Mouse (Mus musculus) gastrocnemius, postnatal 36 days (tissue): ENCODE data around the gene Trappc2l. TPM values are rescaled to one million over a fixed set of nuclear protein-coding genes. Genes with fewer than 3 reads are reported as not detected.
A peak's percentile ranks its signal among the peaks of the same experiment; 100 is the strongest.
"Not testable (repeated sequence)": the region's sequence is repeated elsewhere in the genome, so short reads cannot be mapped to it uniquely, and the experiment has no call there.

Experiments
- DNase-seq, 2 experiments: peaks; one replicate each; pipeline ENCODE4 v3.0.0; 2022
- intact Hi-C: fragments of 180-260 bp; cut with DNase I; formaldehyde crosslinking; loops from one replicate; pipeline ENCODE4 v1.15.1; 2025
- long read RNA-seq, 2 experiments: library from polyadenylated mRNA; stranded (forward); transcript quantifications; one replicate each; pipeline ENCODE4 v2.0.0; 2021
- total RNA-seq, 2 experiments: library from RNA; stranded (reverse); gene quantifications; 2 replicates each; pipeline ENCODE4 v1.2.3; 2021

The Trappc2l gene
- 10 to 100 TPM; 38.2 to 40.6 TPM for total RNA-seq
- long read RNA-seq, experiment 1, transcript Trappc2l-201 (5 exons, 1,659 nt), result major isoform, 102 of 117 reads
- long read RNA-seq, experiment 1, partial matches to known transcripts, result 13 of 117 reads
- long read RNA-seq, experiment 1, other reads (novel, unspliced or antisense), result 2 of 117 reads
- long read RNA-seq, experiment 2, transcript Trappc2l-201 (5 exons, 1,659 nt), result major isoform, 116 of 126 reads
- long read RNA-seq, experiment 2, partial matches to known transcripts, result 8 of 126 reads
- long read RNA-seq, experiment 2, other reads (novel, unspliced or antisense), result 2 of 126 reads

GRCm38 (mm10) chr8:122611295-122612133, at the start of gene Trappc2l, which contains the start of gene Galns:
Trappc2l (plus strand) TSS chr8:122611640.
Galns (minus strand) TSS chr8:122611463.
- DNase-seq, result peak; percentile 92 to 94
- intact Hi-C loops, result no loop called here

DNA sequence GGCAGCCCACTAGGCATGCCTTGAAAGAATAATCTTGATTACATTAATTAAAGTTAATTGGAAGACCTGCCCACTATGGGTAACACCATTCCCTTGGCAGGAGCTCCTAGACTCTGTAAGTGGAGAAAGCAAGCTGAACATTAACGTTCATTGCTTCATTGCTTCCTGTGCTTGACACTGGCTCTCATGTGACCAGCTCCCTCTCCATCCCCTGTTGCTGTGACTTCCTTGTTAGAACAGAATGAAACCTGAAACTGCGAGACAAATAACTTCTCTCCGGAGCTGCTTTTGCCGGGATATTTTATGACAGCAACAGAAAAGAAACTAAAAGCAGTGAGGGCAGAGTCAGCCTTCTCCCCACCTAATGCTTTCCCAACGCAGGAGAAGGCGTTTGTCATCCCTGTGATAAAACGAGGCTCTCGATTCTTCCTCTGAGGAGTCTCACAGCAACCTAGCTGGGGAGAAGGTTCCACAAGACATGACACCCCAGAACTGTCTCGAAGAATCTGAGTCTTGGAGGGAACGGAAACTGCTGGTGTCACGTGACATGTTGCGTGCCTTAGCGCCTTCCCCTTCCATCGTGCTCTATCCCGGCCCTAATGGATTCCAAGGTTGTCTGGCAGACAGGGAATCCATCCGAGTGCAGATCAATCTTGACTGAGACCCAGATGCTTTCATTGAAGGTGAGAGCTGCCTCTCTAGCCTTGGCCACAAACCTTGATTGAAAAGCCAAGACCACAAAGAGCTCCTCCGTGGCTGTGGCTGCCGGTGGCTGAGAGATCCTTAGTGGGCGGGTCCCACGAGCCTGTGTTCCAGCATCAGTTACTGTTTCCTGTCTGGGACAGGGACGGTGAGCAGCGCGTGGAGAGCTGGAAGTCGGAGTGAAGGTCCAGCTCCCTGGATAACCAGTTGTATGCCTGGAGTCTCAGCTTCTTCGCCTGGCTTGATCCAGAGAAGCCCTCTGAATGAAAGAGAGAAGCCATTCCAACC, 46.8 kb upstream of the Trappc2l start:
- DNase-seq, result no peak
- intact Hi-C loops, result no loop called here

- intact Hi-C loops, result no loop called here
- DNase-seq, result no peak
Measured at GRCm38 (mm10) chr8:122566766-122567165, 44.7 kb upstream of the Trappc2l start.

DNA sequence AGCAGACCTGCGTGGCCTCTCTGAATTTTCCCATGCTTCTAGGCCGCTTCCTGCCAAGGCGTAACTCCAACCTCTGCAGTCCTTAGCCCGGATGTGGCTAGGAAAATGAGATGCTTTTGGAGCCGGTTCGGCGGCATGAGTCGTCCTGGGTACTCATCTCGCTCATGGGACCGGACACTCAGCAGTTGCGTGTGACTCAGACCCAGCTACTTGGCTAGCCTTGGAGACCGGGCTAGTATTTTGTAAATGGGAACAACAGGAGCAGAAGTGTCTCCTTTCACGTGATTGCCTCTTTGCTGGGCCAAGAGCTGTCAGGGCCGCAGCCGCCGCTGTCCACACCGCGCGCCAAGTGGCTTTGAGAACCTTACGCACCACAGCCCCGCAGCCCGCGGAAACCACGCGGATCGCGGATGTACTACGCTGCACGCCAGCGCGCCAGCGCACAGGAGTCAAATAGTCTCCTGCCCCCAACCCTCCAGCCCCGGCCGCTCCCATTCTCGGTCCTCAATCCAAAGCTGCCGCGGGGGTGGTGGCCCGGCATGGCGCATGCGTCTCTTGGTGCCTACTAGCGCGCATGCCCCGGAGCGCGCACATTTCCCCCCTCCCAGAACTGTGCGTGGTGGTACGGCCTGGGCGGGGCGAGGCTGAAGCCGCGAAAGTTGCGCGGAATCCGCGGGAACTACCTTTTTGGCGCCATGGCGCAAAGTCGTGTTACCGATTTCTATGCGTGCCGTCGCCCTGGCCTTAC, 43.9 kb upstream of the Trappc2l start, which contains the start of gene Cdt1:
Gene Cdt1 (plus strand): TSS at position 655 of the 748 bp plus-strand sequence.
- intact Hi-C loops, result no loop called here
- peak; percentile 91 to 94 for DNase-seq

- intact Hi-C loops, result no loop called here
Measured at GRCm38 (mm10) chr8:122568109-122568504, 43.3 kb upstream of the Trappc2l start.

GRCm38 (mm10) chr8:122568881-122569309, 42.5 kb upstream of the Trappc2l start:
- intact Hi-C loops, result no loop called here

More at GRCm38 (mm10) chr8:122568109-122568504, 43.3 kb upstream of the Trappc2l start:
- DNase-seq, result no peak

DNA sequence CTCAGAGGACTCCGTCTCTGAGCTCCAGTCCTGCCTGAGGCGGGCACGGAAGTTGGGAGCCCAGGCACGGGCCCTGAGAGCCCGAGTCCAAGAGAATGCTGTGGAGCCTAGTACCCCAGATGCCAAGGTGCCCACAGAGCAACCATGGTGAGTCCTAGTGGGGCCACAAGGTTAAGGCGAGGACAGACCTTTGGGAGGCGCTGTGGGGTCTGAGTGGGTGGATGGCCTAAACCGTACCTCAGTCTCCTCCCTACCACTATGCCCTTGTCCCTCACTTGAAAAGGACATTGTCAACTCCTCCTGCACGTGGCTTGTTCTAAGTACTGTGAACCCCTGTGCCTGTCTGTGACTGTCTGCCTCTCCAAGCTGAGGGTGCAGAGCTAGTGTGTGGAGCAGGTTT, 42.1 kb upstream of the Trappc2l start:
- DNase-seq, result no peak
- intact Hi-C loops, result no loop called here

More at GRCm38 (mm10) chr8:122568881-122569309, 42.5 kb upstream of the Trappc2l start:
- no peak for DNase-seq

GRCm38 (mm10) chr8:122569996-122570395, 41.4 kb upstream of the Trappc2l start:
- no peak for DNase-seq
- intact Hi-C loops, result no loop called here

DNA sequence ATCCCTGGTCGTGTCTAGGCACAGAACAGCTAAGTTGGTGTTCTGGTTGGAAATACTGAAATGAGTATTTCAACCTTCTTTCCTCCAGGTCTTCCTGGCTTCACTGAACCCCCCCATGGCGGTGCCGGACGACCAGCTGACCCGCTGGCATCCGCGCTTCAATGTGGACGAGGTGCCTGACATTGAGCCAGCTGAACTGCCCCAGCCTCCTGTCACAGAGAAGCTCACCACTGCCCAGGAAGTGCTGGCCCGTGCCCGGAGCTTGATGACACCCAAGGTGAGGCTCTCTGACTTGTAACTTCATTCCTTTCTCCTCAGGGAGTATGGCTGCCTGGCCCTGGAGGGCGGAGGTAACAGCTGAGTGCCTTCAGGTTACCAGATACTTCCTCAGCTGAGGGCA, 40.3 kb upstream of the Trappc2l start:
- intact Hi-C loops, result no loop called here
- DNase-seq, result no peak

DNA sequence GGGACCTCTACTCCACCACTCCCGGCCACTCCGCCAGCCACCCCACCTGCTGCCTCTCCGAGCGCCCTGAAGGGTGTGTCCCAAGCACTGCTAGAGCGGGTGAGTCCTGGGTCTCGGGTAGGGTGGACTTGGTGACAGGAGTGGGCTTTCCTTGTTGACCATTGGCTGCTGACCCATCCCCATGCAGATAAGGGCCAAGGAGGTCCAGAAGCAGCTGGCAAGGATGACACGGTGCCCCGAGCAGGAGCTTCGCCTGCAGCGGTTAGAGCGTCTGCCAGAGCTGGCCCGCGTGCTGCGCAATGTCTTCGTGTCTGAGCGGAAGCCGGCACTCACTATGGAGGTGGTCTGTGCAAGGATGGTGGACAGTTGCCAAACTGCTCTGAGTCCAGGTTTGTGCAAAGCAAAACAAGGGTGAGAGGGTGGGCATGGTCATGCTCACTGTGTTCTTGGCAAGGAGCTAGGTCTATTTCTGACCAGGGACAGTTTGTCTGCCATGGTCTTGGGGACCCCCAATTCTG, 39.6 kb upstream of the Trappc2l start:
- no peak for DNase-seq
- intact Hi-C loops, result no loop called here

DNA sequence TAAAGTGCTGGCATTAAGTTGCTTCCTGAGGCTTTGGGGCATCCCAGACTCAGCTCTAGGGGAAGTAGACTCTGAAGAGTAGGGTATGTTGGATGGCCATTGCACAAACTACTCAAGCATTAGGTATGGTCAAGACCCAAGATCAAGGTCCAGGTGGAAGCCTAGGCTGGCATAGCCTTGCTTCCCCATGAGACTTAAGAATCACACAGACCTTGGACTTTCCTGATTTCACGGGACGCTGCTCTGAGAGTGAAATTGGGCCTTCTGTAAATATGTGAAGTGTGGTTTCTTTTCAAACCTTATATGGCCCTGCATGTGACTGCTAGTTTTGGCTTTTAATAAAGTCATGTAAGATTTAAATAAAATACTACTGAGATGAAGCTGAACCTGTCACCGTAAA, 38.7 kb upstream of the Trappc2l start:
- intact Hi-C loops, result no loop called here
- DNase-seq, result no peak

GRCm38 (mm10) chr8:122573176-122573575, 38.3 kb upstream of the Trappc2l start:
- intact Hi-C loops, DNase-seq: not testable (repeated sequence)

GRCm38 (mm10) chr8:122573577-122573976, 37.9 kb upstream of the Trappc2l start:
- intact Hi-C loops, result no loop called here
- no peak for DNase-seq

- no peak for DNase-seq
Measured at GRCm38 (mm10) chr8:122574264-122574663, 37.2 kb upstream of the Trappc2l start.

DNA sequence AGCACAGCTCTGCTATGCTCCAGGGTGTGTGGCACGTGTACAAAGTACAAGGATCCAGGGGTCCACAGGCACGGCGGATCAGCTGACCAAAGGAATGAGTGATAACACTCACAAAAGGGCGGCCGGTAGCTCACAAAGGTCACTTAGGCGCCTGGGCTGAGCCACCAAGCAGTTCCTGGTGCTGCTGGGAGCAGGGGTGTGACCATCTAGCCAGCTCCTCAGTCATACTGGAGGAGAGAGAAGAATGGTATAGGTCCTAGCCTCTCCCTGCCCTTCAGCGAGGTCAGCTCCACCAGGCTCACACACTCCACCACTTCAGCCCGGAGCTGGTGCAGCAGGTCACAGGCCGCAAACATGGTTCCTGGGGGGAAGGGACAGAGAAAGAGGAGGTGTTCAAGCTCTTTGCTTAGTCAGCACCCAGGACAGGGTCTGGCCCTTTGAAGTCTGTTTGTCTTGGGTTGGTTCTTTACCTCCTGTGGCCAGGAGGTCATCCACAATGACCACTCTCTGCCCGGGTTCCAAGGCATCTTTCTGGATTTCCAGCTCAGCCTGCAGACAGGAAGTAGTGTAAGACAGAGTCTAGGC, 36.7 kb upstream of the Trappc2l start:
- intact Hi-C loops, result no loop called here
- DNase-seq, result no peak

More at GRCm38 (mm10) chr8:122574264-122574663, 37.2 kb upstream of the Trappc2l start:
- intact Hi-C loops, result no loop called here

GRCm38 (mm10) chr8:122575286-122575685, 36.2 kb upstream of the Trappc2l start:
- intact Hi-C loops, result no loop called here
- DNase-seq, result no peak

- intact Hi-C loops, result no loop called here
- no peak for DNase-seq
Measured at GRCm38 (mm10) chr8:122575735-122576647, 35.4 kb upstream of the Trappc2l start.

GRCm38 (mm10) chr8:122576648-122577022, 34.8 kb upstream of the Trappc2l start, which contains the start of gene Aprt:
Aprt (minus strand) TSS chr8:122576909.
- DNase-seq, result peak; percentile 89 to 94
- intact Hi-C loops, result no loop called here
